Mouse (Mus musculus) ES-Bruce4 (cell line): ENCODE results near the gene 1700024G13Rik.

Source experiments
- CTCF ChIP-seq: IDR thresholded peaks from one replicate; pipeline ENCODE4 v1.8.1; 2011; ENCODE audit warnings: low read depth, low read length
- EP300 ChIP-seq: IDR thresholded peaks from 2 replicates; pipeline ENCODE4 v1.6.1; 2011; ENCODE audit warnings: low read depth, low read length; ENCODE audit not compliant: insufficient read depth
- POLR2A ChIP-seq: IDR thresholded peaks from one replicate; pipeline ENCODE4 v1.8.1; 2011; ENCODE audit warnings: low read length; ENCODE audit not compliant: insufficient read depth

DNA sequence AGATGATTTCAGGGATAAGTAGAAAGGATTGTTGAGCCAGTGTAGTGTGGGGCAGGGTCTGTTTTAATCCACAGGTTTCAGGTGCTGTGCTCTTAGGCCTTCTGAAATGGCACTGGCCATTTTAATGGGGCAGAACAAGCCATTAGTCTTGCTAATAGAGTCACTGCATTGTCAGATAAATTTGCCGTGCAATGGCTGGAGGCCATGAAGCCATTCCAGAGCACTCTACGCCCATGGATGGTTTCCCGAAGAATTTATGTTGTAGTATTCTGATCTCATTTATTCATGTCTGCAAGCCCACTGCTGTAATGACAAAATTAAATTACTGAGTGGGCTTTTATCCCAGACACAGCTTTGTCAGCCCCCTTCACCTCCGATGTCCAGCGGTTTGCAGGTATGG, 21.9 kb upstream of the 1700024G13Rik start:
- TF ChIP-seq CTCF (no peak), POLR2A (no peak), EP300 (no peak)
